Mouse (Mus musculus): ENCODE measurements around the gene Stx17.
A peak's percentile ranks its signal among the peaks of the same experiment; 100 is the strongest.

The Stx17 gene

DNA sequence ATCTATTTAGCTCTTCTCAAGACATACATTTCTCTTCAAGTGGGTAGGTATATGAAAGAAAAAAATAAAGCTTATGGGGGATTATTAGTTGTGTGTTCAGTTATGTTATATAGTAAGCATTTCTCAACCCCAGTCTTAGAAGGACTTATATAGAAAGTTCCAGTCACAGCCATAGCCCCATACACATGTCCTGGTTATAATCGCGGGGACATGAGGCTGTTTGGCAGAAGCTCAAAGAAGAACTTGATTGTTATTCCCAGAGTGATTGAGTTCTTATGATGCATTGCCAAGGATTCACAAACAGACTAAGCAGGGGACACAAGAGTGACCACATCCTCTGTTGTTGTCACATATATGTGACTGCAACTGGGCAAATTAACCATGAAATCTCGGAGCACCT is 51.0 kb downstream of the Stx17 start:
- DNase-seq = no peak

DNA sequence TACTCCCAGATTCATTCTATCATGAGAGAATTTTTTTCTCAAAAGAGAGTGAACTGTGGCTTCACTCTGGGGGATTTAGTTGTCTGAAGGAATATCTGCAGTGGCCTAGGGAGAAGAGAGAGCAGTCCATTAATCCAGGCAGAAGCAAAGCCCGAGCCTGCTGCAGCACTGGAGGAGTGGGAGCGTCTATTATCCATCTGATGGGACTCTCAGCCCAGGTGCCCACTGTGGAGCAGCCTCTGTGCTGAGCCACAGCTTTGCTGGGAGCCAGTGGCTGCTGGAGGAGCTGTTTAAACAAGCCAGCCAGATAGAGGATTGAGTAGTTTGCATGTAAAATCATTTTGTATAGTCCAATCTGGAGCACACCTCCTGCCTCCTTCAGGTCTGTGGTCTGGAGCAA is 56.2 kb downstream of the Stx17 start:
- no peak for DNase-seq

DNA sequence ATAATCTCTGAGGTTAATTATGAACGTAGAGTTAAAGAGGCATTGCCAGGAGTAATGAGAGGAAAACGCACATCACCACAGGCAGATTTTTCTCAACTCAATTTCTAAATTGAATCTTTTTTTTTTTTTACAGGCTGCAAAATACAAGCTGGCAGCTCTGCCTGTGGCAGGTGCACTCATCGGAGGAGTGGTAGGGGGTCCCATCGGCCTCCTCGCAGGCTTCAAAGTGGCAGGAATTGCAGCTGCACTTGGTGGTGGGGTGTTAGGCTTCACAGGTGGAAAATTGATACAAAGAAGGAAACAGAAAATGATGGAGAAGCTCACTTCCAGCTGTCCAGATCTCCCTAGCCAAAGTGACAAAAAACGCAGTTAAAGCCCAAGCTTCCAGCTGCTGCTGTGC is 56.7 kb downstream of the Stx17 start:
- DNase-seq = no peak

DNA sequence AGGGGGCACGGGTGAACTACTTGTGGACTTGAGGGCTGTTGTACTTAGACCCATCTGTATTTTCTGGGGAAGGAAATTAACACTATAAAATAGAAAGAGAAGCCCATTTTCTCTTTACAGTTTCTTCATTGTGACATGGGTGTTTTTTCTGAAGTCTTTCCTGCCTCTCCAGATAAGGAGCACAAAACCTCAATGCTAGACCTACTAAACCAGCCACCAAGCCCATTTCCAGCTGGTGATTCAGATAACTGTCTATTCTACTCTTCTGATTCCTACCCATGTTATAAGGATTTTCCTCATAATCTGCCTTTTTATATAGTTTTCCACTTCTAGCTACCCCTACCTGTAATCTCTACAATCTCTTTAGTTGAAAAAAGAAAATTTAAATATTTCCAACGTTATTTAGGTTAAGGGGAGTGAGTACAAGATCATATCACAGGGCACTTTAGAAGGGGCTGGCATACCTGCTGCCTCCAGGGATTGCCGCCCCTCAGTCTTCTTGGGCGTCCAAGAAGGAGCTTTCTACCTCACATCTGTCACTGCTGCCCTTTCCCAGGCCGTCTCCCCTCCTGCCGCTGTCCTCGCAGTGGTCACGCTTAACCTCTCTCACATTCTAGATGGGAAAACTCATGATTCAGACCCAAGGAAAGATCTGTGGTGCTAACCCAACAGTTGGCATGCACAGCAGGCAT is 57.5 kb downstream of the Stx17 start:
- DNase-seq = no peak

DNA sequence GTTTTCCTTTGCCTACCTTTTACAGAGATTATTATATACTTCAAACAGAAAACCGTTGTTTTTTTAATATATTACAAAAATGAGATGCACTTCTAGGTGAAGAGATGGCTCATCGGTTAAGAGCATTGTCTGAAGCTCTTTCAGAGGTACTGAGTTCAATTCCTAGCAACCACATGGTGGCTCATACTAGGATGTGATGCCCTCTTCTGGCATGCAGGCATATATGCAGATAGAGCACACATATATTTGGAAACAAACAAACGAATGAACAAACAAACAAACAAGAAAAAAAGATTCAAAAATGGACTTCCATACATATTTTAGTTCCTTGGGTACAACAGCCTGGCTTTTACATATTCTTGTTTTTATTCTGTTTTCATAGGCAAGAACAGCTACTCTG is 73.2 kb downstream of the Stx17 start:
- DNase-seq = no peak

DNA sequence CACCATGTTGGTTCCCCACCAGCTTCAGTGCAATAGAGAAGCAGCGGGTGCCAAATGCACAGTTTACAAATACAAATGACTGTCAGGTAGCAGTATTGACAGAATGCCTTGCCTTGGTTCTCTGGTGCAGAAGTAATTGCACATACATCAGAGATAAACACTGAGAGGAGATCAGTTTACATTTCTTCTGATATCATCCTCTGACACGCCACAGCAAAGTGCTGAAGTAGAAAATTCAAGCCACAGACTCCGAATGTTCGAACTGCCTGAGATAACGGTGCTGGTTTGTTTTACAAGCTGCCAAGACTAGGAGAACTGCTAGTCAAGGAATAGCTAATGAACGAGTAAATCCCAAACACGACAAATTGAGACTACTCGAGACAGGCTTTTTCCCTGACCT is 73.7 kb downstream of the Stx17 start:
- no peak for DNase-seq

DNA sequence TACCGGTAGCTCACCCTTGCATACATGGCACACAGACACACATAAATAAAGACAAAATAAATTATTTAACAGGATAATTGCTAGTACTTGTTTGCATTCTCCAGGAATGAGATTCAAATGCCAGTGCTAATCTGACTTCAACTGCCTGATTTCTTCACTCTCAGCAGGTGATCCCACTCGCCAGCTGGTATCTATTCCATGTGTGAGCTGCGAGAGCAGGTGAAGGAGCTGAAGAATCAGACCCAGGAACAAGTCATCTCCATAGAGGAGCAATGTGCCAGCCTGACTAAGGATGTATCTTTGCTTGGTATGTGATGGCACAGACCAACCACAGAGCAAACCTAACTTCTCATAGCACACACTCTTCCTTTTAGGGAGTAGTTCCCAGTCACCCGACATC is 78.8 kb downstream of the Stx17 start:
- no peak for DNase-seq

DNA sequence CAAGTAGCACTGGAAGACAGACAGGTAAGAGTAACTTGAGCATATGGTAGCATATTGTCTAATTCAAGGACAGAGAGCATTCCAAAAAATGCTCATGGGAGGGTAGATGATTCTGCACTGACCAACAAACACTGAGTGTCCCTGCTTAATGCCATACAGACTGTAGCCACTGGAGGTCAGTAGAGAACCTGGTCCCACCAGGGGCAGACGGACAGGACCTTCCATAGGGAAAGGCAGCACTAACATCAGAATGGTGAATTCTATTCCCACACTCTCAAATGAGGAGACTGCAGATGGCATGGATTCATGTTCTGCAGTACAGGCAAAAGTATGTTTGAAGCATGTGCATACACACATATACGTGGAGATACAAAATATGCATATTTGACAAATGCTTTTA is 100.5 kb downstream of the Stx17 start:
- peak in 1 of 2 experiments; percentile 6 for DNase-seq

DNA sequence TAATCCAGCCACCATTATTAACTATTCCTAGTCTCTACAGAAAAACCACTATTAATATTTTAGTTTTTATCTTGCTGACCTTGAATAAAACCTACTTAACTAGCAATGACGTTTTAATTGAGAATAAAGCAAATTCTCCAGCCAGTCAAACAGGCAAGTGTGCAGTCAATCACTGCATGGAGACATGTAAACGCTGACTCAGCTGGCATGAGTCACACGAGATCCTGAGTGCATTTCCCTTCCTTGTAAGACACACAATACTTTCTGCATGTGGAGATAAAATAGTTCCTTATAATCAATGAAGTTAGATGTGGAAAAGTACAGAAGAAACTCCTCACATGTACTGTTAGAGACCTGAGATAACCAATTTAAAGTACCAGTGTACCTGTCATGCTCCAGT is 100.9 kb downstream of the Stx17 start:
- no peak for DNase-seq

DNA sequence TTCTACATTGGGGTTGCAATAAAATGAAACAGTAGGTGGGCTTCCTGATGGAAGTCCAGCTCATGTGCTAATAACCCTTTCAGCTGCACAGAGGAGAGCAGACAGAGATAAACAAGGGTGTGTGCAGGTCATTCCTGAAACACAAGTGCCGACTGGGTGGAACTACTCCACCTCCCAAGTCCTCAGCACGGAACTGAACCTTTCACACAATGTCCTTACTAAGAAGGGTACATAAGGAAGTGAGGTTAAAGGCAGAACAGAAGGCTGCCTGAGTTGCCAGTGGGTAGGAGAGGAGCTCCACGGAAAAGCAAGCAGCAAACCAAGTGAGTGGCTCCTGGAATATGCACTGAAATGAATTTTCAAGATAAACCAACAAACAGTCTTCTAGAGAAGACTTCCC is 102.1 kb downstream of the Stx17 start:
- no peak for DNase-seq
